Mouse (Mus musculus): ENCODE measurements at regions not wholly inside any gene's neighbourhood (a gene's known extent, or its start where the extent isn't known, plus 50 kb on each side); places are given as distances from the start of the nearest gene placed in this dataset.
"Not testable (repeated sequence)": the region's sequence is repeated elsewhere in the genome, so short reads cannot be mapped to it uniquely, and the experiment has no call there.

DNA sequence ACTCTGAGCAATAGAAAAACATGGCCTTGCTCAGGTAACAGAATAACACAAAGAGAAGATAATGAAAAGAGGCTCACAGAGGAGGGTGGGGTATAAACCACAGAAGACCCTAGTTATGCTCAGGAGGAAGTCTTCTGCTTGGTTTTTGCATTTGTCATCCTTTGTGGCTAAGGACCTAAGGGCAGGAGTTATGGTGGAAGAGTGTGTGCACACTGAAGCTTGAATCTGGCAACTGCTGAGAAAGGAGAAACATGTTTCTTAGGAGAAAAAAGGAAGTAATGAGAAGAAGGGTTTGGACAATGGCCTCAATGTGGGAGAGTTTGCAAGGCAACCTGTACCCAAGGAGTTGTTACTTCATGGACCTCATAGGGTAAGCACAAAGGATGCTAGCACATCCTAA lies 106.8 kb upstream of the Nyap2 start:
- intact Hi-C loops (cut with DNase I), result no loop called here

DNA sequence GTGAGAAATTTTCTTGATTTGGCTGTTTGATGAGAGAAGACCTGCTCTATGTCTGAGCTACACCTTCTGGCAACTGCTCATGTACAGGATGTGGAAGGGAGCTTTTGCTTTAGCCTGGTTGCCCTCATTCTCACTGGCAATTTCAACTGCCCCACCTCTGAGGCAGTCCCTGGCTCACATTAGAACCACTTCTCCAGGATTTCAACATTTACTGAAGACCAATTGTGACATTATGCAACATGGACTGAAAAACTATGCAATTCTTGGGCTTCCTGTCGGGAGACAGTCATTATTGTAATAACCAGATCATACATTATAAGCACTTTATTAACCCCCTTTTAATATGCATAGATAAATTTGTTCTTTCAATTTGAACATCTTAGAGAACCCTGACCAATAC lies 107.6 kb upstream of the Nyap2 start:
- intact Hi-C loops (cut with DNase I), result no loop called here

More for the DNA sequence above, 106.8 kb upstream of the Nyap2 start:
- DNase-seq, result no peak

DNA sequence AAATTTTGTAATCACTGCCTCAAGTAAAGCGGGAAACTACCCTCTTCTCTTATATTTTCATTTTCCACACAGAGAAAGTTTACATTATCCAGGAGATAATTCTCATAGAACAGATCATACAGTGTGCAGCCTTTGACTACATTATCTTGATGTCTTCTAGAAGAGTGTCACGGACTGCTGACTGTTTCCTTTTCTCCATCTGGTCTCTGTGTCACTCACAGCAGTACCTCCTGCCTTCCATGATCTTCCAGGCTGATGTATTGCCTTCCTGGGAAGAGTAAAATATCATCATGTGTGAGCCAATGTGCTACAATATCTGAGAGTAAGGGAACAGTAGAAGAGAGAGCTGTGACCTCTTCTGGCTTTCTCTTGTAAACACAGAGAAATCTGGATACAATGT lies 111.0 kb upstream of the Nyap2 start:
- intact Hi-C loops (cut with DNase I), result no loop called here
- no peak for DNase-seq

More for the DNA sequence above, 107.6 kb upstream of the Nyap2 start:
- DNase-seq, result no peak

DNA sequence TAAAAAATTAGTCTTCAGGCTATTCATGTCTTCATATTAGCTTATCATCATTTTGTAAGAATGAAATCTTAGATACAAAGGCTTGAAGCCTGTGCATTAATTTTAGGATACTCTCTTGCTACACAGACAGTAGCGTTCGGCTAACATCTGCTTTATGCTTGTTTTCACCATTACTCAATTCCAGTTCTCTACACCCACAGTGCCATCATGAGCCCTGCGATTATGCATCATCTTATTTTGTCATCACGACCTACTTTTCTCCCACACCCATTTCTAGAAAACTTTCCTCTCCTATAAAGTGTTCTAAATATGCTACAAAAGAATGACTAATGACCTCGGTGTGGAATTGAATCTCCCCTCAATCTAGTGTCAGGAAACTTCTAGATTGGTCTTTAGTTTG lies 112.4 kb upstream of the Nyap2 start:
- intact Hi-C loops (cut with DNase I), result no loop called here

DNA sequence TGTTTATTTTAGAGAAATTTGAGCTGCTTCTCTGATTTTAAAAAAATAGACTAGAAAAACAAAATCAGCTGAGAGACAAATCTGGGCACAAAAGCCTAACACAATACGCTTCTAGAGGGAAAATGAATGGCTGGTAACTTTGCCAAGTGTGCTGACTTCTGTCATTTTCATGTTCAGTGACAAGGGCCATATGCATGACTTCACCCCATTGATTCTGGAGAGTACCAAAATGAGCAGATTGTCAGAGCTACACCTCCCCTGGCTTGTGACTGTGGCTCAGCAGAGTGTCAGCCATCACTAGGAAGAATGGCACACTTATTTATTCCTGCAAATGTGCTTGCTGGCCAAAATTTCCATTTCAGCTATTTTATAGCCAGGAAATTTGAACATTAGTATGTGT lies 112.9 kb upstream of the Nyap2 start:
- no peak for DNase-seq
- intact Hi-C loops (cut with DNase I), result no loop called here

More for the DNA sequence above, 112.4 kb upstream of the Nyap2 start:
- no peak for DNase-seq

DNA sequence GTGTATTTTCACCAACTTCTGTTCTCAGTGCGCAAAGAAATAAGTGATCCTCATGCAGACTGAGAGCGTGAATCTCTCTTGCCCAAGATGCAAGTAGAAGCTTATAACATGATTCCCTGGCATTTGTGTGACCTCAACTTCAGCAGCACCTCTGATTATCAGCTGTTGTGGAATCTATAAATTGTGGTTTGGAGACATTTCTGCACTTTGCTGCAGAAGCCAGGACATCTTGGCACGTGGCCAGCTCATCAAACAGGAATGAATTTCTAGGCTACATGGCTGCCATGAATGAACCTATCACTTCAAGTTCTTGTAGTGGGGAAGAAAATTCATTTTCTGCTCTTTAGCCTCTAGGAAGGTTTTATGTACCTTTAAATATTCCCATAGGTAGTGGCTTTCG lies 126.3 kb upstream of the Nyap2 start:
- DNase-seq, result no peak
- intact Hi-C loops (cut with DNase I), result no loop called here

DNA sequence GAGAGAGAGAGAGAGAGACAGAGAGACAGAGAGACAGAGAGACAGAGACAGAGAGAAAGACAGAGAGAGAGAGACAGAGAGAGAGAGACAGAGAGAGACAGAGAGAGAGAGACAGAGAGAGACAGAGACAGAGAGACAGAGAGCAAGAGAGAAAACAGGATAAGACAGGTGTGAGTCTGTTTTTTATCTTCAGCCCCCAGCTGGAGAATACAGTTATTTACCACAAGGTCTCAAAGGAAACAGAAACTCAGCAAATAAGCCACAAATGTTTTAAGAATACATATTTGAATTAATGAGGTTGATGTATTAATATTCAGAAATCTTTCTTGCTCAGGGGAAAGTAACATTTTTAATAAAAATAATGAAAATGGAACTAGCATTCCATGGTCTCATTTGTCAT lies 130.7 kb upstream of the Nyap2 start:
- DNase-seq; intact Hi-C loops (cut with DNase I): not testable (repeated sequence)

DNA sequence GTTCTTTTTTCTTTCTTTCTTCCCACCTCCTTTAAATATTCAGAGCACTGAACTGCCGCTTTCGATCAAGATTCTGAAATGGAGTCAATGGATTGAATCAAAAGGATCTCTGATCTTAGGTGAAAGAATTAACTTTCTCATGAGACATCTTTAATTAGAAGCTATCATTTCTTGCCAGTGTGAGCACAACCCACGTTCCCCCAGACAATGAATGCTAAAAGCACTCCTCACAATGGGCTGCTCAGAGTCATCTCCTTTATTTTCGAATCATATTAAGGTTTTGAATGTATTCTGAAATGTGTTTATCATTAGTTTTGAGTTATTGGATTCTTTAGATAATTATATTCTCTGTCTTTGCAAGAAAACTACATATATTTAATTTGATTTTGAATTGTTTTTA lies 137.4 kb upstream of the Nyap2 start:
- DNase-seq, result no peak
- intact Hi-C loops (cut with DNase I), result no loop called here

DNA sequence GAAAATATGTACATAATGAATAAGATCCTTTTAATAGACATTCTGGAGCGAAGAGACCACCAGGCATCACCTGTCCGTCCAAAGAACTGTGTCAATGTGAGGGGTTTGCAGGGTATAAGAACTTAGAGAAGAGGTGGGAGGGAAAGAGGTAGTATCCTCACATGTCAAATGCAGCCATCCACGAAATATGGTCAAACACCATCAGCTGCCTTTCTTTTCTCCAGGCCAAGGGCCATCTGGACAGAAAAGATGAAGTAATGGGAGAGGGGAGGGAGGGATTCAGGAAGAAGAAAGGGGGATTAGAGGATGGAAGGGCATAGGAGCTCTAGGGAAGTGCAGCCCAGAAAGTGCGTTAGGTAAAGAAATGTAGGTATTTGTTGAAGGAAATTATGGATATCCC lies 141.0 kb upstream of the Dock10 start:
- intact Hi-C loops (cut with DNase I), result no loop called here
- DNase-seq, result no peak

DNA sequence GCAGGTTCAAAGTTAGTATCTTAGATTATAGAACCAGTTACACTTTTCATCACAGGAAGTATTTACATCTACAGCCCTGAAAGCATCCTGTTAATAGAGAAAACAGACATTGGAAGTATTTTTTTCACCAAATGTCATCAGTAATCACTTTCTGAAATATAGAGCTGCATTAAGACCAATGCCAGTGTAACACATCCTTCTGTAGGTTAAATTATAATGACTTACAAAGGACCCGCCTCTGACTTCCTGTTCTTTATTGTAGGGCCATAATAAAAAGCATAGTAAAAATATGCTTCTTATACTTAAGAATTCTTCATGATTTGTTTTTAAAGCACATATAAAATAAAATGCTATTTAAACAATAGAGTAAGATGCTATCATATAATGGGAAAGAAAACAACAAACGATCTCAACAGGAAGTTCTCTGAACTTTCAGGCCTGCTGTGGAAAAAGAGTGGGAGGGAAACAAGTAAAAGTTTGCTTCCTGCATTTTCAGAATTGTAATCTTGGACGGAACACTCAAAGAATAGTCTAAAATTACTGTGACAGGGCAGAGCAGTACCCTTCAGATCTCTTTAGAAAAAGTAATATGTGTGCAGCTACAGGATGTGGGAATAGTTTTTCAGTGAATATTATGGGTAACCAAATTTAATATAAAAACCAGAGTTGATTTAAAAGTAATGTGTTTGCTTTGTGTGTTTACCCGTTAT lies 116.0 kb upstream of the Dock10 start:
- intact Hi-C loops (cut with DNase I), result no loop called here
- DNase-seq, result no peak

DNA sequence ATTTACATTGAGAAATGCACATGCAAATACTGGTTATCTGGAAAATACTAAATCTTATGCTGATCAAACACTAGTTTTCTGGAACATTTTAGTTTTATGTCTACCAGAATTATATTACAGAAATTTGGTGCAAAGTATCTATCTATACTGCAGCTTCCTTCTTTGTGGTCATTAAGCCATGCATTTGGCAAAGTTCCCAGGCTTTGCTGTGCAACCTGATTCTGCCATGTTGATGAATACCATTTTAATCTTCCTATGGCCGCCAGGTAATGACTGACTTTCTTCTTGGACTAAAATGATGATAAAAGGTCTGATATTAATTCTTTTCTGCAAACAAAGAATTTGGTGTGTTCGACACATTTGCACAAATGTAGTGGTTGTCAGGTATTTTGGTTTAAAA lies 115.3 kb upstream of the Dock10 start:
- no peak for DNase-seq
- intact Hi-C loops (cut with DNase I), result no loop called here

DNA sequence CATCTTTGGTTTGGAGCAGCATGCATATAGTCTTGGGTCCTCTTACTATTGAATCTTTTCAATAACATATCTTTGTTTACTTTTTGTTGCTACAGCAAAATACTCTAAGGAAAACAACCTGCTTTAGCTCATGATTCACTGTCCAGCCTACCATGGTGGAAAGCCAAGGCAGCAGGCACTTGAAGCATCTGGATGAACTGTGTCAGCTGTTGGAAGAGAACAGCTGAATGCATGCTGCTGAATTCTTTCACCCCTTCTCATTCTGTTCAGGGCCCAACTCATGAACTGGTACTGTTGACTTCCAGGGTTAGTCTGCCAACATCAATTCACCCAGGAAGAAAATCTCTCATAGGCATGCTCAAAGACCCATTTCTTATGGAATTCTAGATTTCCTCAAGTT lies 110.5 kb upstream of the Dock10 start:
- intact Hi-C loops (cut with DNase I), result no loop called here
- no peak for DNase-seq

DNA sequence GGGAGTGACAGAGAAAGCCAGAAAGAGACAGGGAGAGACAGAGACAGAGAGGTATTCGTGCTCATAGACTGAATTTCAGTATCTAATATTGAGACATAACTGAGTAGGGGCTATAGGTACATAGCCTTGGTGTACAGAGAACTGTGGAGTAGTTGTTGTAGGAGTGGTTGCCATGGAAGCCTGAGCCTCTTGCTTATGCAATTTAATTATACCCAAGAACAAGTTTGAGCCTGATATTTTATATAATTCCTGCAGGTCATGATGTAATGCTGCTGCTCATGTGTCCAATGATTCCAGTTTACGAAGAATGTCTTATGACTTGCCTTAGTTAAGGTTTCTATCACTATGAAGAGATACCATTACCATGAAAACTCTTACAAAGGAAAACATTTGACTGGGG lies 98.7 kb upstream of the Dock10 start:
- no peak for DNase-seq
- intact Hi-C loops (cut with DNase I), result no loop called here

DNA sequence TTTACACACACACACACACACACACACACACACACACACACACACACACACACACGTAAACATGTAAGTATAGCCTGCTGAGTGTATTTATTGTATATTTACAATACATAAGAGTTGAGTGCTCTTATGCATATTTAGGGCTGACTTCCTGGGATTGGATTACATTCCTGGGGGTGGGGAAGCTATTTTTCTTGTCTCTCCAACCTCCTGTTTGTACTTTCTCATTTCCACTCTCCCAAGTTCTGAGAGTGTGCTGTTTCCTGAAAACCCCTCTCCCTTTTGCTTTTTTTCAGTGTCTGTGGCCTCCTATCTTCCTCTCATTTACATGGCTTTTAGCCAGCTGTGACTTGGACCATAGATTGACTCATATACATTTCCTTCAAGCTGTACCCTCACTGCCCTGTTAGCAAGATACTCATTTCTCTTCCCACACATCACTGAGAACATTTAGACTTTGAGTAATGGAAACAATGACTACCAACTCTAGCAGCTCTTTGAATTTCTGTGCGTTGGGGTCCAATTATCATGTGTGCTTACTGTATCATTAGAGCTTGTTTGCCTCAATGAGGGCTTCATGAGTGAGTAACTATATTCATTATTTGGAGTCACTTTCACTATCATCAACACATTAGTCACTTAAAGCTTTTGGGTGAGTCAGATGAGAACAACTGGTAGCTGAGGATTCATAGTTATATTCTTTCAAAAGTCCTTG lies 96.8 kb upstream of the Dock10 start:
- intact Hi-C loops (cut with DNase I), result no loop called here
- DNase-seq, result no peak

DNA sequence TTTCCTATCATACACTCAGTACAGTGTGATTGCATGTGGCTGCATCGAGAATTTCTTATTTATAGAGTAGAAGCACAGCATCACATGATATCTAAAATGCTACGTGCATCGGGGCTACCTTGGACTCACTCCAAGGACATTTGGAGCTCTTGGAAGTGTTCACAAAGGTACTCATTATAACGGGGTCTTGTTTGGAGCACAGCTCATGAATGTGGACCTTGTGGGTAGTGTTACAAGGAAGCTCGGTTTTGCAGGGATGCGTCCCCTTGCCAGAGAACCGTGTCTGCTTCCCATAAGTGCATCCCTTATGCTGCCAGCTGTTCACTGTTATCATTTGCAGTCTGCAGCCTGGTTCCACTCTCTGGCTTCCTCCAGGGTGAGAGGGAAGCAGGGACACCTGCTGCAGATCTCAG lies 96.0 kb upstream of the Dock10 start:
- intact Hi-C loops (cut with DNase I), result no loop called here
- DNase-seq, result no peak

DNA sequence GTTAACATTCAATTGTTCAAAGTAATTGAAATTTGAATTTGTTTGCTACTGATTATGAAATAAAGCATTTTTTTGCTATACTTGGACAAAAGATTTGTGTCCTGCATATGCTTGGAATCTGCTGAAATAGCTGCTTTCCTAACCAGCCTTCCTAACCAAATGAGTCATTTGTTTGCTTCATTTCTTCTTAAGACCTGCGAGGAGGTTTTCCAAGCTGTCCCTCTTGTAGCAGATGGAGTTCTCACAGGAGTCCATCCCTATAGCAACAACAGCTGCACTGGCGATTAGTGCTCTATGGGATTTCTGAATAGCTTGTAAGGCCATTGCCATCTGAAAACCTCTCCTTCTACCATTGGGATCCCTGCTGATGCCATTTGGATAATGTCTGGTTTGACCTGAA lies 94.4 kb upstream of the Dock10 start:
- DNase-seq, result no peak
- intact Hi-C loops (cut with DNase I), result no loop called here

DNA sequence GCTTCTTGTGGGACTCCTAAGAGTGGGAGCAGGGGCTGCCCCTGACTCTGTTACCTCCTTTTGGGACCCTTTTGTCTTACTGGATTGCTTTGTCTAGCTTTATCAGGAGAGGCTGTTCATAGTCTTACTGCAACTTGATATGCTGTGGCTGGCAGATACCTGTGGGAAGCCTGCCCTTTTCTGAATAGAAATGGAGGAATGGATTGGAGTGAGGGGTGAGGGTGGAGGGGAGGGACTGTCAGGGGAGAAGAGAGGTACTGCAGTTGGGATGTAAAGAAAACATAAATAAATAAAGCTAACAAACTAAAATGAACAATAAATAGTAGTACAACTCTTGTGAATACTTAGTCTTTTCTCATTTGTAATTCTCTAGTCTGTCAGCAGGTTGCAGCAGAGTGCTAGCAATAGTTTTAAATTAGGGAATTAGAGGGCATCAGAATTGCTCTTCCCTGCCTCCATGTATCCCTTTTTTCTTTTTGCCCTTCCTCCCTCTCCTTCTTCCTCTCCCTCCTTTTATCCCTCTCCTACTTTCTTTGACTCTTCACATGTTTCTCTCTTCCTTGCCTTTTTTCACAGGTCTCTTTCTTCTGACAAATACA lies 72.0 kb upstream of the Dock10 start:
- DNase-seq, result no peak
- intact Hi-C loops (cut with DNase I), result loop anchor here (1.0 to 5.0 kb wide), 2 partner anchors 457 to 472 kb away; no protein-coding TSS in a partner anchor

DNA sequence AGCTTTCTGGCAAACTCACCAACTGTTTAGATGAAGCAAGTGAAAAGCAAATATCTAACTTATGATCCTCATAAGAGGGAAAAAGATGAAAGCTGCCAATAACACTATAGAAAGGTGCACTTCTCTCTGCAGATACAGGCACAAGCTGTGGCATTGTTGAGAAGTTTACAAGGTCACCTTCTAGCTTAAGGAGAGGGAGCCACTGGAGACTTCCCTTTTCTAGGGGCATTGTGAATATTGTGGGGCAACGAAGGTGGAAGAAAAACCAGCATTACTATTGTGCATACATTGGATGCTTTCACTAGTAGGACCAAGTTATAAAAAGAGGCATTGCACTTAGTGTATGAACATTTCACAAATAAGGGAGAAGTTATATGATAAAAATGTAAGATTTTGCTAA lies 68.1 kb upstream of the Dock10 start:
- intact Hi-C loops (cut with DNase I), result no loop called here
- DNase-seq, result no peak

DNA sequence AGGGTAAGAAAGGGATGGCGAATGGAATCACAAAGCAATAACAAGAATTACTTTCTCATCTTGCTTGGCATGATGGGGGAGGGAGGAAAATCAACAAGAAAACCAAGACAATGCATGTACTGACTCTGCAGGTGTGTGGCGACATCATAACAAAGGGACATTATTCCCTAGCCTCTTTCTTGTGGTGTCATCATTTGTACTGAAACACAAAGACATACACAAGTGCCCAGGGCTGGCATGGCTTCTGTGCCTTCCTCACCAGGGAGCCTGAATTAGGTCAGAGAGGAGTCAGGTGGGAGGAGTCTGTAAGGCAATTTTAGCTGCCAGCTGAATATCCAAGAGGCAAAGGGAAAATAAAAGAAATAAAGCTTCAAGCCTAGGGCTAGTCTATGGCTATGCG lies 65.6 kb upstream of the Dock10 start:
- intact Hi-C loops (cut with DNase I), result no loop called here
- no peak for DNase-seq

DNA sequence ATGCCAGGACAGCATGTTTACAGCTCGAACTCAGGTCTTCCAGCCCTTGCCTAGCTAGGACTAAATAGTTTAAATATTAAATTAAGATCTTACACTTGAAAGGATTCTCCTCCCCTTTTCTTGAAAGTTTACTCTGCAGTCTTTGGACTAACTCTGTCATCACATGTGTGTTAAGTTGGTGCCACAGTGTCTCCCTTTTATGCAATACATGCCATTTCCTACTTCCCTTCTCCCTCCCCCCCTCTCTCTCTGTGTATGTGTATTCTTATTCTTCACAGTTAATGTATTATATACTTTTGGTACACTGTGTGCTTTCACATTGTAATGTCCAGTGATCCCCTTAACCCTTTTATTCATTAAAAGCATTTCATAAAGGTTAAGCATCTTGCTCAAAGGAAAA lies 63.9 kb upstream of the Dock10 start:
- no peak for DNase-seq
- intact Hi-C loops (cut with DNase I), result no loop called here

DNA sequence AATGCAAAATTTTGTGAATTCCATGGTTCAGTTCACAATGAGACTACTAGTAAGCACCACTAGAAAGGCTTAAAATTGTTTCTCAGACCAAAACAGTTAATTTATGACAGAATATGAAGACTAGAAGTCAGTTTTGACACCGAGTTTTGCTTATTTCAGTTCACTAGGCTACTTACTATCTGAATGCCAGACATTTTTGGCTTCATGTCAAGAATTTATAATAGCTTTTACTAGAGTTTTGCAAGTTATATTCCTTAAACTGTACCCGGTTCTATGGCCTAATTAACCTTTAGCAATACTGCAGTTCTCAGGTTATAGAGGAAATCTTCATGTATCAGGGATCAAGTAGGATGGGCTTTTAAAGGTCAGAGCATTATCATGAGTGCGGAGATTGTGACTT lies 54.6 kb upstream of the Dock10 start:
- DNase-seq, result no peak
- intact Hi-C loops (cut with DNase I), result no loop called here

All from heart, postnatal 36 days (tissue).